Mouse (Mus musculus) liver, adult (tissue): ENCODE measurements at regions not wholly inside any gene's neighbourhood (a gene's known extent, or its start where the extent isn't known, plus 50 kb on each side); places are given as distances from the start of the nearest gene placed in this dataset.

ENCODE experiments used
- GATA4 ChIP-seq: IDR thresholded peaks from 2 replicates; pipeline ENCODE4 v1.6.1; 2014; ENCODE audit warnings: mild to moderate bottlenecking, low read length; ENCODE audit not compliant: insufficient replicate concordance

GRCm38 (mm10) chr7:70744296-70744695, 377.8 kb upstream of the Nr2f2 start:
- TF ChIP-seq GATA4 = no peak

DNA sequence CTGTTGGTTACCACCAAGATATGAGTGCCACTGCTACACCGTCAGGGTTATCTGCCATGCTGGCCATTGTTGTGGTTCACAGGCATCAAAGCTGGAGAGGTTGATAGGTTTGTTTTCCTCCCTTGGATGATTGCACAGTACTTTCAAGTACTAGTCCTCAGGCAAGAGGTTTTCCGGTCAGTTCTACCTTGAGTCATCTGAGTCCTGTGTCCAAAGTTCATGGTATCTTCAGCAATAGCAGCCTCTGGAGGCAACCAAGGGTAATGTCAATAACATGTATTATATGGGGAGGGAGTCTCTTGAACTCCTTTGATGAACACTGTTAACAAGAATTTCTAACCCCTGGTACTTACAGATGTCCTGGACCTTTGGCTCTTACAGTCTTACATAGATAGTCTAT, 369.1 kb upstream of the Nr2f2 start:
- no peak for TF ChIP-seq GATA4

GRCm38 (mm10) chr7:70733501-70733900, 367.0 kb upstream of the Nr2f2 start:
- TF ChIP-seq GATA4 = no peak

DNA sequence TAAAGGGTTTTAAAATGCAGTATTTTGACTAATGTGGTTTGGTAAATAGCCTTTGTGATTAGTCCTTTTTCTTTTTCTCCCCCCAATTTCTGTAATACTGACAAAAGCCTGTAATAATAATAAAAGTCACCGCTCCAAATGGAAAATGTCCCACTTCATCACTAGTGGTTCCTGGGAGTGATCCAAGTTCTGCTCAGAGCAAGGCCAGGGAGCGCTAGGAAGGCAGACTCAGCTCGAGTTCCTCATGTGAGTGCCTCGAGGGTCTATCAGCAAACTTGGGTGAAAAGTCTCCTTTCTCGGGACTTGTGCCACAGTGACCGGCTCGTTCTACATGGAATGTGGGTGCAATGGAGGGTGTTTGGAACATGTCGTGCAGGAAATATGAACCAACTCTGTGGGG, 363.4 kb upstream of the Nr2f2 start:
- TF ChIP-seq GATA4 = no peak

GRCm38 (mm10) chr7:70718149-70718765, 351.7 kb upstream of the Nr2f2 start:
- no peak for TF ChIP-seq GATA4

DNA sequence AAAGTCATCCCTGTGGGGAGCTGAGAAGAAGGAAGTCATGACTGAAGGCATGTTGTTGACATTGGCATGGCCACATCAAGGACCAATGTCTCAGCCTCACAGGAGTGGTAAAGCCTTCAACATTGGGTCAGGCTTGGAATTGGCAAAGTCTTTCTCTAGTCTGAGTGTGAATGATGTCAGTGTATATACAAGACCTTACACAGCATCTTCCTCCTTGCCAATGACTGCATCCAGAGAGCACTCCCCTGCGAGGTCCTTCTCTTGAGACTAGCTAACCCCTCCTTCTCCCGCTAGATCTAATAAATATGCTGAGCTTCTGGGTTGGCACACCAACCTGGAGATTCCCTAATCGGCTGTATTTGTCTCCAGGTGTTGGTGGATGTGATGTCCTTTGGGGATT, 351.1 kb upstream of the Nr2f2 start:
- TF ChIP-seq GATA4 = no peak

DNA sequence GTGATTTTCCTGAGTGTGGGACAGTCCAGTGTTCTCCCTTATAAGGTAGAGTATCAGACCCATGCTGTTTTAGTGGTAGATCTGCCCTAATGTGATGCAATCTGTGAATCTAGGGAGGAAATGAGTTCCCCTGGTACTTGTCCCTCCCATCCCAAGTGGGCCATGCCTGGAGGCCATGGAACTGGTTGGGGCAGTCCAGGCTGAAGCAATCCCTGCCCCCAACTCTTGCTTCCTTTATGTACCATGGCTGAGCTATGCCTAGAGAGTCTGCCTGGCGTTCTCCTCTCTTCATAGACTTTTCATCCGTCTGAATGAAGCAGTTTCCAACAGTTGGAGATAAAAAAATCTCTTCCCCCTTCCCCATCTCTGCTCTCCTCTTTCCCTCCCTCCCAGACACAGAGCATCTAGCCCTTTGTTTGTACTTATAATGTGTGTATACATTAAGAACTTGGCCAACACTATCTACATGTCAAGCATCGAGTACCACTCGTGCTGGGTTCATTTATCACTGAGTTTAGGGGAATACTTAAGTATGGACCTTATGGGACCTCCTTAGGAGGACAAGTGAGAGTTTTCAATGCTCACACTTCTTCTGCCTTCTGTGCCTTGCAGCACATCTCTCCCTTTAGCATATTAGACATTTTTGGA, 350.4 kb upstream of the Nr2f2 start:
- no peak for TF ChIP-seq GATA4

- TF ChIP-seq GATA4 = no peak
Observed at GRCm38 (mm10) chr7:70712141-70712540, 345.6 kb upstream of the Nr2f2 start.

DNA sequence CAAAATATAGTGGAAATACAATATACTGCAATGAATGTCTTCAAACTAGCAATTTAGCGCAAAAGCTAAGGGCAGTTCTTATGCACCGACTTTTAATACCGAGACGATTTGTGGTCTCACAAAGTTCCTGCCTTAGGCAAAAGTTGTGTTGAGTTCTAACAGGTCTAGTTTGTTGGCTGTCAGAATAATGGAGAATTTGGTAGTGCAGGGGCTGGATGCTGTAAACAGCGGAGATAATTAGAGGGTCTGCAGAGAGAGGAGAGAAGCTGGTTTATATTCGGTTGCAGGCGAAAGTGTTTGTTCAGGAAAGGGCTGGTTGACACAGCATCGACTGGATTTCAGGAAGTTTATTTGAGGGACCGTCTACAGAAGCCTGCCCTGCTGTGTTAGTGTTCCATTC, 339.7 kb upstream of the Nr2f2 start:
- TF ChIP-seq GATA4 = no peak

DNA sequence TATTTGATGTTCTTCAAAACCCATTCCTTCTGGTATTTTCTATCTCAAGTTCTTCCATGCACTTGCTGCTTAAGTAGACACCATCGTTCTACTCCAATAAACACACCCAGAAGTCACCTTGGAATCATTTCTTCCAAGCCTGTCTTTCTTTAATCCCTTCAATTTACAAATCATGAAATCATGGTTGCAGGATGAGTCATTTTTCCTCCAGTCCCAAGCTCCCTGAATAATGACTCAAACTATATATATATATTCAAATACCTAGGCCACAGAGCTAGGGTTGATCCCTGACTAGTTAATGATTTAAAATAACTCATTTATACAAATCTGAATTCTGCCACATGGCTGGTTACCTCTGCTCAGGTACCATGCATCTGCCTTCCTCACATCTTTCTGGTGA, 337.2 kb upstream of the Nr2f2 start:
- no peak for TF ChIP-seq GATA4

DNA sequence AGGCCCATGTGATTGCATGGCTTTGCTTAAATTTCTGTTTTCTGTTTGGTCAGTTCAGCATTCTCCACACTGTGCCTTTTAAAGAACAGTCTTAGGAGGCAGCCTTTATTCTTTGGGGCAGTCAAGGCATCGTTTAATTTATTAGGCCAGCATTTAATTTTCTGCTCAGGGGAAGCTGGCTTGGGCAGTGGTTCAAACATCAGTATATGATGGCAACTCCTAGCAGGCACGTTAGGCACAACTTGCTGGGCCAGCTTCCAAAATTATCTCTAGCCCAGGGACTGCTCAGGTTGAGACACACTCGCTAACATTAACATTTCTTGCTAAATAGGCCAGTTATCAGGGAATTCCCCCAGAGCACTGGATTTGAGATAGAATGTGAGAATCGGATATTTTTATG, 333.9 kb upstream of the Nr2f2 start:
- no peak for TF ChIP-seq GATA4

- no peak for TF ChIP-seq GATA4
Observed at GRCm38 (mm10) chr7:70699391-70699790, 332.9 kb upstream of the Nr2f2 start.

DNA sequence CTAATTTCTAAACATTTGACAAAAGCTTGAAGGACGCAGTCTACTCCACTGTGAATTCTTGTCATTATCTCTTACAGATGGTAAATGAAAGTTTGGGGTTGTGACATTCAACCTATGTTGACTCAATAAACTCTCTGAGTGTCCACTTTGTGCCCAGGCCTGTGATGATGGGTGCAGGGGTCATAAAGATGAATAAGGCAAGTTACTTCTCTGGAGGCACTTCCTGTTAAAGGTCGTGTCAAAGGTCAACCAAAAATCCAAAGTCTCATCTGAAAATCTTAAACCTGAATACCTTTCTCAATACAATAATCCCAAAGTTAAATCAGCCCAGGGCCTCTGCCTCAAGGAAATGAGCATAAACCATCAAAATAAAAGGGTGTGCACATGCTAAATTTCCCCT, 332.5 kb upstream of the Nr2f2 start:
- TF ChIP-seq GATA4 = no peak

DNA sequence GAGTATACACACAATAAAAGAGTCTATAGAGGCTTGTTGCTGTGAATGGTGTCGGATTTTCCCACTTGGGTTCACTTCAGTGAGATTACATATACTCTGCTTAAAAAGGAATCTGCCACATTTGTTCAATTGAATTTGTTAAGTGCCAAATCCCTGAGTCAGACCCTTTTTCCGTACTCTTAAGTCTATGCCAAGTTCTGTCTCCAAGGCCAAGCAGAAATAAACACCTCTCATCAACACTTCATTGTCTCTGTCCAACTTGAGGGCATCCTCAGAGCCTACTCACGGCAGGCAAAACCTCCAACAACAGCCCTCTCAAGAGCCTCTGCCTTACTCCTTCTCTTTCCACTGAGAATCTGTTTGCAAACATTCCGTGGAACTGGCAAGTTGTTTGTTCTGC, 325.6 kb upstream of the Nr2f2 start:
- no peak for TF ChIP-seq GATA4

DNA sequence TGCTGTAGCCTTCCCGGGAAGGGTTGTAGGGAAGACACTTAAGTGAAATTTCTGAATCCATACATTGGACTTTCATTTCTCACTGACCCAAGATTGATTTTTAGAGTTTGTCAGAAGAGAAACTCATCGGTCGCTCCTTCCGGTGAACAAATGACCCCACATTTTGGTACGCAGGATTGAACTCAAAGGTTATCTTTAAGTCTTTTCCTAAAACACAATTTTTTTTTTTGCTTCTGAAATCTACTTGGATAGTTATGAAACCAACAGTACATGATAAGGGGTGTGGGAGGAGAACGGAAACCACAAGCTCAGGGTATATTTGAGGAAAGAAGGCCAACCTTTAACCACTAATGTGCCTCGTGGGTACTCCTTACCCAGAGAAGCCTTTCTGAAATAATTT, 324.3 kb upstream of the Nr2f2 start:
- peak; percentile 81 for TF ChIP-seq GATA4

- no peak for TF ChIP-seq GATA4
Observed at GRCm38 (mm10) chr7:70669065-70669464, 302.5 kb upstream of the Nr2f2 start.

DNA sequence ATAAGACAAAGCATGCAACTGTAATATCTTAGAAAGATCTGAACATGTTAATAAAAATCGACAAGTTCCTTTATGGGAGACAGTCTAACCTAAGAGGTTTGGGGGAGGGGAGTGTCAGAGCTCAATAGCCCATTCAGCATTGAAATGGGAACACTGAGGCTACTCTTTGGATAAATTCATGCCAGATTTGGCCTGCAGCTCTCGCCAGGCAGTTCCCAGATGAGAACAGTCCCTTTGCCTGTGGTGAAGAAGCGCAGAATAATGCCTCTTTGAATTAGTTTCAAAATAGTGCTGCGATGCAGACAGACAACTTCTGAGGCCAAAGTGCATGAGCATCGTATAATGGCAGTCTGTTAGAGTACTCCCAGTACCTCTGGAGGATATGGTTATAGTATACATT, 293.6 kb upstream of the Nr2f2 start:
- TF ChIP-seq GATA4 = no peak

GRCm38 (mm10) chr7:70649760-70650377, 283.3 kb upstream of the Nr2f2 start:
- no peak for TF ChIP-seq GATA4

- TF ChIP-seq GATA4 = no peak
Observed at GRCm38 (mm10) chr7:70646801-70647200, 280.3 kb upstream of the Nr2f2 start.
